Mouse (Mus musculus) heart, adult 2 months (tissue): ENCODE measurements around the gene Ccdc12. TPM values are rescaled to one million over a fixed set of nuclear protein-coding genes. Genes with fewer than 3 reads are reported as not detected.

ENCODE experiments used
- DNase-seq, 2 experiments: peaks; one replicate each; pipeline ENCODE4 v3.0.0; 2021
- H3K27ac ChIP-seq: fragments of 200-600 bp; 2 replicates; pipeline ENCODE4 v1.8.1; 2022
- H3K27me3 ChIP-seq: fragments of 200-500 bp; 2 replicates; pipeline ENCODE4 v1.6.1; 2012; ENCODE audit warnings: mild to moderate bottlenecking, low read length, inconsistent platforms, mixed read lengths; ENCODE audit not compliant: control insufficient read depth, insufficient read depth
- H3K36me3 ChIP-seq: fragments of 200-500 bp; 2 replicates; pipeline ENCODE4 v1.6.1; 2012; ENCODE audit warnings: low read length, inconsistent platforms; ENCODE audit not compliant: control insufficient read depth, insufficient read depth
- H3K4me1 ChIP-seq: fragments of 200-500 bp; 2 replicates; pipeline ENCODE4 v1.6.1; 2011; ENCODE audit warnings: low read length; ENCODE audit not compliant: control insufficient read depth, insufficient read depth
- H3K4me3 ChIP-seq: fragments of 200-600 bp; 2 replicates; pipeline ENCODE4 v1.8.1; 2022
- H3K79me2 ChIP-seq: fragments of 200-500 bp; replicated peaks from 2 replicates; pipeline ENCODE4 v1.6.1; 2012; ENCODE audit warnings: mild to moderate bottlenecking, inconsistent platforms, low read length, moderate library complexity, mixed read lengths; ENCODE audit not compliant: control insufficient read depth, insufficient read depth
- H3K9ac ChIP-seq: fragments of 200-500 bp; 2 replicates; pipeline ENCODE4 v1.6.1; 2012; ENCODE audit warnings: low read depth, mild to moderate bottlenecking, control low read depth, inconsistent platforms, low read length, mixed read lengths
- CTCF ChIP-seq: fragments of 200-600 bp; IDR thresholded peaks from 2 replicates; pipeline ENCODE4 v1.8.1; 2022; ENCODE audit warnings: antibody characterized with exemption, mild to moderate bottlenecking, moderate library complexity
- EP300 ChIP-seq: fragments of 200-500 bp; IDR thresholded peaks from 2 replicates; pipeline ENCODE4 v1.6.1; 2011; ENCODE audit warnings: low read depth, low read length, control low read depth; ENCODE audit not compliant: insufficient read depth
- POLR2A ChIP-seq: fragments of 200-500 bp; IDR thresholded peaks from 2 replicates; pipeline ENCODE4 v1.6.1; 2011; ENCODE audit warnings: mild to moderate bottlenecking, low read depth, low read length, control low read depth; ENCODE audit not compliant: insufficient read depth
- WGBS: fragments of 180-500 bp; shearing (Covaris S2); methylation state at CpG from one replicate; pipeline ENCODE4 v1.1.7; 2018; 5-methylcytosine and 5-hydroxymethylcytosine counted together
- intact Hi-C: fragments of 180-260 bp; cut with DNase I; formaldehyde crosslinking; loops from one replicate; pipeline ENCODE4 v1.15.1; 2025
- polyA plus RNA-seq: library from polyadenylated mRNA; depleted of rRNA; stranded (reverse); fragments of >200 nt; gene quantifications from 2 replicates; pipeline ENCODE4 v1.2.3, GENCODE M21; 2012
- total RNA-seq, 2 experiments: library from RNA; stranded (reverse); gene quantifications; 2 replicates each; pipeline ENCODE4 v1.2.3; 2021

The Ccdc12 gene
- total and polyA plus RNA-seq, 3 experiments: 54.1 to 94.8 (median 66.1) TPM

DNA sequence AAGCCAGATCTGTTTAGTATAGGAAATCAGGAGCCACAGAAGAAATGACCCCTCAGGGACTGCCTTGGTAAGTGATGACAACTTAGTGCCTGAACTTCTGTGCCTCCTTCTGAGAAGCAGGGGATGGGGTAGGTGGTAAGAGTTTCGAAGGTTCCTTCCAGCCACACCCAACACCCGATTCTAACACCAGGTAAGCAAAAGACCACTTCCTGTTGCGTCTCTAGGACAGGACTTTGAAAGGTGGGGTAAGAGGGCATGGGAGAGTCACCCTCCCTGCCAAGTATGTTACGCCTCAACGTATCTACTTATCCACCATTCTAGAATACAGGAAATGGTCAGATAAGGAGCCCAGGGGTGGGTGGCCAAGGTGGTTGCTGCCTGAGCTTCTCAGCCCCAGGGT lies 15.3 kb upstream of the Ccdc12 start:
- Histone ChIP-seq H3K27me3 (no peaks in the 10 kb centered on the region), H3K4me3 (no peak overlapping the region), H3K79me2 (0 out of 2 replicates have a peak, but pooled peaks cover 2% of the 10 kb centered on the region), H3K9ac (no peak overlapping the region), H3K27ac (no peak overlapping the region), H3K36me3 (no peaks in the 10 kb centered on the region), H3K4me1 (peaks cover 7% of the 10 kb centered on the region)
- intact Hi-C loops: no loop called here
- DNase-seq: no peak
- WGBS: 79% methylated on average over 5 of the region's 5 CpGs
- TF ChIP-seq POLR2A: no peak
- no peak for TF ChIP-seq CTCF
- TF ChIP-seq EP300: no peak

GRCm38 (mm10) chr9:110642812-110643524 lies 13.3 kb upstream of the Ccdc12 start:
- DNase-seq: no peak
- H3K4me3 ChIP-seq: no peak overlapping the region
- no peak overlapping the region for H3K27ac ChIP-seq
- no peaks in the 10 kb centered on the region for H3K36me3 ChIP-seq
- H3K4me1 ChIP-seq: peaks cover 7% of the 10 kb centered on the region
- TF ChIP-seq POLR2A: no peak
- no peak for TF ChIP-seq EP300
- no peak for TF ChIP-seq CTCF
- H3K9ac ChIP-seq: no peak overlapping the region
- no peaks in the 10 kb centered on the region for H3K27me3 ChIP-seq
- H3K79me2 ChIP-seq: 0 out of 2 replicates have a peak, but pooled peaks cover 2% of the 10 kb centered on the region
- intact Hi-C loops: no loop called here
- 63% methylated on average over 5 of the region's 5 CpGs for WGBS

- TF ChIP-seq EP300: no peak
- no peak for TF ChIP-seq CTCF
- TF ChIP-seq POLR2A: no peak
- Histone ChIP-seq H3K27me3 (no peaks in the 10 kb centered on the region), H3K4me3 (no peak overlapping the region), H3K27ac (no peak overlapping the region), H3K36me3 (no peaks in the 10 kb centered on the region), H3K4me1 (peaks cover 7% of the 10 kb centered on the region), H3K79me2 (0 out of 2 replicates have a peak, but pooled peaks cover 2% of the 10 kb centered on the region), H3K9ac (no peak overlapping the region)
- no peak for DNase-seq
- intact Hi-C loops: no loop called here
- WGBS: 78% methylated on average over 9 of the region's 9 CpGs
Measured at GRCm38 (mm10) chr9:110643787-110644186, 12.5 kb upstream of the Ccdc12 start.

DNA sequence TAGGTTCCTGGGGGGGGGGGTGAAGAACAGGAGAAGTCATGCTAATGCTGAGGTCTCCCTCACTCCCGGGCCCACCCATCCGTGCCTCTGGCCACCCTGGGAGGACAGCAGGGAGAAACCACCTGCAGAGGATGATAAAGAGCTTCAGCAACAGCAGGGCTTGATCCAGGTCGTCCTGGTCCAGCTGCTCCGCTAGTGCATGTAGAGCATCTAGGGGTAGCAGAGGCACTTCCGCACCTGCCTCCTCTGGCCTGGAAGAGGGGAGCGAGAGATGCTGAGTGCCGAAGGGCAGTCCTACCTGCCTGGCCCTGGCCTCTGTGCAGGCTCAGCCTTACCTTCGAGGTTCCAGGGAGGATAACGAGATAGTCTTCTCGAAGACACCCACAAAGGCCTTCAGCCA lies 12.0 kb upstream of the Ccdc12 start:
- H3K4me3 ChIP-seq: no peak overlapping the region
- intact Hi-C loops: no loop called here
- TF ChIP-seq EP300: no peak
- TF ChIP-seq POLR2A: no peak
- TF ChIP-seq CTCF: no peak
- no peak overlapping the region for H3K9ac ChIP-seq
- DNase-seq: no peak
- peaks cover 7% of the 10 kb centered on the region for H3K4me1 ChIP-seq
- no peak overlapping the region for H3K27ac ChIP-seq
- H3K36me3 ChIP-seq: no peaks in the 10 kb centered on the region
- 90% methylated on average over 10 of the region's 10 CpGs for WGBS
- peaks cover 2% of the 10 kb centered on the region; the same call in 1 of the 2 replicates for H3K79me2 ChIP-seq
- no peaks in the 10 kb centered on the region for H3K27me3 ChIP-seq

DNA sequence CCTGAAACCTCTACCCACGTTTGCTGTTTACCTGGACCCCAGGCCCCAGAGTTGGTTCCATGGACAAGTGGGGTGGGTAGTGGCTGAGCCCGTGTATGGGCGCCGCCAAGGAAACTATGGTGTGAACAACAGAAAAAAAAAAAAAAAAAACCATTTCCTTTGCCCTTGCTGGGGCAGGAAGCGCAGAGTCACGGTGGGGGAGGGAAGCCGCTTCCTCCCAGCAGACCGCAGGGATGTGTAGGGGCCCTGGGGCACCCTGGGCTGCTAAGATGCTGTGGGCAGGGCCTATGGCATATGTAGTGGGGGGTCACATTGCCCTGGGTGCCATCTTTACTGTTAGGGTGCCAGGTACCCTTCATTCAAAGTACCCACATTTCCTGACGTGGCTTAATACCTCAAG lies 11.1 kb upstream of the Ccdc12 start:
- H3K27ac ChIP-seq: no peak overlapping the region
- 51% methylated on average over 9 of the region's 9 CpGs for WGBS
- no peaks in the 10 kb centered on the region for H3K36me3 ChIP-seq
- peaks cover 2% of the 10 kb centered on the region; the same call in 1 of the 2 replicates for H3K79me2 ChIP-seq
- intact Hi-C loops: no loop called here
- H3K4me1 ChIP-seq: peaks cover 6% of the 10 kb centered on the region
- no peaks in the 10 kb centered on the region for H3K27me3 ChIP-seq
- no peak overlapping the region for H3K9ac ChIP-seq
- peak in 1 of 2 experiments; percentile 55 for DNase-seq
- no peak overlapping the region for H3K4me3 ChIP-seq
- TF ChIP-seq POLR2A: no peak
- no peak for TF ChIP-seq EP300
- TF ChIP-seq CTCF: no peak

GRCm38 (mm10) chr9:110649775-110650174 lies 6.5 kb upstream of the Ccdc12 start:
- Histone ChIP-seq H3K27ac (no peak overlapping the region), H3K4me1 (peaks cover 9% of the 10 kb centered on the region), H3K79me2 (peaks cover 2% of the 10 kb centered on the region; the same call in 1 of the 2 replicates), H3K4me3 (no peak overlapping the region), H3K9ac (no peak overlapping the region), H3K36me3 (no peaks in the 10 kb centered on the region), H3K27me3 (no peaks in the 10 kb centered on the region)
- TF ChIP-seq CTCF: no peak
- no peak for TF ChIP-seq POLR2A
- TF ChIP-seq EP300: no peak
- intact Hi-C loops: no loop called here
- no peak for DNase-seq
